Comparison of ENCODE assay signal across 8 mouse cellular contexts in genomic region chr5:123015915-123016314, GRCm38 (mm10). TPM values are rescaled to one million over a fixed set of nuclear protein-coding genes. Genes with fewer than 3 reads are reported as not detected.
DNase-seq lines count a peak whose midpoint lies in the region; ATAC-seq and TF ChIP-seq lines count a peak whose summit lies in the region.

No protein-coding gene starts in this region.

- no peaks in the 10 kb centered on the region for H3K27me3 ChIP-seq in heart, embryonic 14.5 days (ENCODE audit: control insufficient read depth, insufficient read depth, low read length)
- H3K27me3 ChIP-seq in MEL (ENCODE audit: control insufficient read depth in 1 of 2, insufficient read depth in 2 of 2, low read length in 2 of 2) = no peaks in the 10 kb centered on the region
- no peaks in the 10 kb centered on the region for H3K27me3 ChIP-seq in hindbrain, embryonic 15.5 days

- no peak for DNase-seq in heart, adult 18-20 months
- peak; percentile 39 for DNase-seq in MEL (ENCODE audit: low read depth, low spot score)
- peak; percentile 48 for DNase-seq in lung, postnatal 36 days
- no peak for DNase-seq in layer of hippocampus, postnatal 10 days (ENCODE audit: low spot score in 2 of 2)
- DNase-seq in ovary, postnatal 36 days (ENCODE audit: low spot score) = no peak
- no peak for DNase-seq in retina, postnatal 1 day

- WGBS in heart, embryonic 14.5 days = 14% methylated on average over 8 of the region's 8 CpGs
- WGBS in hindbrain, embryonic 15.5 days = 20% methylated on average over 8 of the region's 8 CpGs

- H3K4me2 ChIP-seq in heart, embryonic 14.5 days (ENCODE audit: low read length) = peak overlapping the region; percentile 81
- peak overlapping the region; percentile 67 for H3K4me2 ChIP-seq in hindbrain, embryonic 15.5 days

- no peak for TF ChIP-seq RAD21 in MEL (IDR thresholded peaks at IDR 0.05; ENCODE audit: low read depth, low read length)

- TF ChIP-seq CTCF in MEL (IDR thresholded peaks at IDR 0.05 in 2 of 3, conservative IDR thresholded peaks at IDR 0.05 in 1 of 3; ENCODE audit: control insufficient read depth in 1 of 3, insufficient read depth in 1 of 3, low read depth in 2 of 3, low read length in 3 of 3, poor library complexity in 1 of 3, severe bottlenecking in 1 of 3) = no peak

- H3K9ac ChIP-seq in heart, embryonic 14.5 days (ENCODE audit: low read length) = peak overlapping the region; percentile 90
- H3K9ac ChIP-seq in MEL (ENCODE audit: control insufficient read depth, low read depth, low read length, poor library complexity, severe bottlenecking) = peak overlapping the region; percentile 94
- H3K9ac ChIP-seq in hindbrain, embryonic 15.5 days = peak overlapping the region; percentile 68

- H3K27ac ChIP-seq in heart, embryonic 14.5 days (replicated peaks in 1 of 2; ENCODE audit: control insufficient read depth in 1 of 2, insufficient read depth in 1 of 2, low read depth in 2 of 2, low read length in 2 of 2) = peak overlapping the region; percentile 82 to 96; a peak in 3 of 4 replicates
- no peak overlapping the region for H3K27ac ChIP-seq in MEL (ENCODE audit: control insufficient read depth, low read depth, low read length)
- H3K27ac ChIP-seq in hindbrain, embryonic 15.5 days (replicated peaks) = peak overlapping the region; percentile 90; the same call in 1 of the 2 replicates

- no peak for TF ChIP-seq EP300 in MEL (IDR thresholded peaks at IDR 0.05; ENCODE audit: low read depth in 1 of 2, low read length in 2 of 2)

- peaks cover 5% of the 10 kb centered on the region; the same call in 1 of the 2 replicates for H3K36me3 ChIP-seq in heart, embryonic 14.5 days (ENCODE audit: control insufficient read depth, insufficient read depth, low read length)
- peaks cover 0 to 8% of the 10 kb centered on the region in 2 experiments; a peak in 2 of 4 replicates for H3K36me3 ChIP-seq in MEL (ENCODE audit: control insufficient read depth in 1 of 2, insufficient read depth in 2 of 2, low read length in 2 of 2)
- no peaks in the 10 kb centered on the region for H3K36me3 ChIP-seq in hindbrain, embryonic 15.5 days

- H3K79me2 ChIP-seq in MEL (ENCODE audit: control insufficient read depth, insufficient read depth, low read length, poor library complexity) = peaks cover 6% of the 10 kb centered on the region

- peaks cover 28 to 43% of the 10 kb centered on the region in 2 experiments for H3K4me1 ChIP-seq in heart, embryonic 14.5 days (ENCODE audit: control insufficient read depth in 2 of 2, insufficient read depth in 2 of 2, low read length in 2 of 2)
- H3K4me1 ChIP-seq in MEL (ENCODE audit: control insufficient read depth in 1 of 2, insufficient read depth in 2 of 2, low read length in 2 of 2) = peaks cover 0 to 11% of the 10 kb centered on the region in 2 experiments; a peak in 2 of 4 replicates
- H3K4me1 ChIP-seq in hindbrain, embryonic 15.5 days (replicated peaks) = peaks cover 37% of the 10 kb centered on the region

- no peak for ATAC-seq in heart, embryonic 14.5 days (ENCODE audit: insufficient number of reproducible peaks, insufficient read depth, low FRiP score, low read depth)
- no peak for ATAC-seq in hindbrain, embryonic 15.5 days (ENCODE audit: low FRiP score, low read depth)

- no peak for TF ChIP-seq POLR2A in MEL (IDR thresholded peaks at IDR 0.05; ENCODE audit: control insufficient read depth in 1 of 2, insufficient read depth in 1 of 2, low read depth in 1 of 2, low read length in 2 of 2, poor library complexity in 1 of 2)

- H3K4me3 ChIP-seq in heart, embryonic 14.5 days (ENCODE audit: control insufficient read depth in 1 of 2, insufficient read depth in 1 of 2, low read depth in 1 of 2, low read length in 2 of 2) = peak overlapping the region; percentile 57 to 77
- peak overlapping the region; percentile 79 to 85 for H3K4me3 ChIP-seq in MEL (ENCODE audit: control insufficient read depth in 1 of 2, insufficient read depth in 1 of 2, low read depth in 2 of 2, low read length in 2 of 2)
- peak overlapping the region; percentile 61 for H3K4me3 ChIP-seq in hindbrain, embryonic 15.5 days

- no peaks in the 10 kb centered on the region for H3K9me3 ChIP-seq in heart, embryonic 14.5 days (ENCODE audit: control insufficient read depth, low read length)
- H3K9me3 ChIP-seq in MEL (replicated peaks; ENCODE audit: insufficient read depth, low read length) = no peaks in the 10 kb centered on the region
- no peaks in the 10 kb centered on the region for H3K9me3 ChIP-seq in hindbrain, embryonic 15.5 days

TF ChIP-seq in MEL, 35 proteins besides CTCF, POLR2A, EP300 and RAD21:
- no peak for TF ChIP-seq MAFK (IDR thresholded peaks at IDR 0.05; ENCODE audit: borderline replicate concordance, low read depth, low read length)
- no peak for TF ChIP-seq KAT2A (conservative IDR thresholded peaks at IDR 0.05; ENCODE audit: low read depth, low read length)
- TF ChIP-seq MAX (IDR thresholded peaks at IDR 0.05; ENCODE audit: low read length) = no peak
- no peak for TF ChIP-seq ZNF384 (IDR thresholded peaks at IDR 0.05; ENCODE audit: low read depth, low read length)
- TF ChIP-seq MYC (IDR thresholded peaks at IDR 0.05; ENCODE audit: low read depth, low read length) = no peak
- TF ChIP-seq ETS1 (IDR thresholded peaks at IDR 0.05; ENCODE audit: low read depth, low read length) = no peak
- TF ChIP-seq NRF1 (IDR thresholded peaks at IDR 0.05; ENCODE audit: insufficient read depth, low read depth, low read length, poor library complexity, severe bottlenecking) = no peak
- no peak for TF ChIP-seq JUND (IDR thresholded peaks at IDR 0.05; ENCODE audit: low read depth, low read length)
- no peak for TF ChIP-seq ZMIZ1 (IDR thresholded peaks at IDR 0.05; ENCODE audit: low read depth, low read length)
- TF ChIP-seq E2F4 (IDR thresholded peaks at IDR 0.05; ENCODE audit: borderline replicate concordance, low read depth, low read length) = no peak
- no peak for TF ChIP-seq USF2 (IDR thresholded peaks at IDR 0.05; ENCODE audit: borderline replicate concordance in 1 of 2, insufficient read depth in 1 of 2, low read depth in 1 of 2, low read length in 2 of 2)
- no peak for TF ChIP-seq CHD1 (IDR thresholded peaks at IDR 0.05; ENCODE audit: low read depth, low read length)
- TF ChIP-seq USF1 (IDR thresholded peaks at IDR 0.05; ENCODE audit: low read depth, low read length) = no peak
- TF ChIP-seq MXI1 (IDR thresholded peaks at IDR 0.05; ENCODE audit: low read depth, low read length) = no peak
- TF ChIP-seq POLR2AphosphoS2 (IDR thresholded peaks at IDR 0.05; ENCODE audit: low read length) = no peak
- no peak for TF ChIP-seq TAL1 (IDR thresholded peaks at IDR 0.05; ENCODE audit: low read length)
- no peak for TF ChIP-seq MYB (IDR thresholded peaks at IDR 0.05; ENCODE audit: low read depth, low read length)
TF ChIP-seq in MEL: peak in this region for 0.

RNA-seq across cellular contexts. Expression of gene Orai1, which starts 1.0 kb away (rescaled TPM):
- 18.0 and 24.6 TPM in 2 replicates for polyA plus RNA-seq in heart, embryonic 14.5 days (2014; fragmentation: Nextera tagmentation; extraction: Ambion mirVana)
- 10 to 100 TPM; 12.2 to 12.5 TPM for total RNA-seq in heart, adult 18-20 months (2021)
- total RNA-seq in MEL (2012; rRNA removed) = 4.5 and 4.7 TPM in 2 replicates
- polyA plus RNA-seq in MEL (2012; ENCODE audit: insufficient read depth in 1 of 2, insufficient read length in 2 of 2, low read depth in 1 of 2, low replicate concordance in 2 of 2, missing spikeins in 1 of 2) = 10 to 100 TPM in 1 of 2 experiments, not detected in 1; 13.3 TPM
- polyA plus RNA-seq in hindbrain, embryonic 15.5 days (2015; fragmentation: Nextera tagmentation; extraction: Ambion mirVana) = 14.0 and 14.3 TPM in 2 replicates
- total RNA-seq in layer of hippocampus, postnatal 10 days (2021) = 10 to 100 TPM; 16.1 to 19.2 TPM

RNA-seq across cellular contexts. Expression of gene Kdm2b, which starts 26.3 kb away (rescaled TPM):
- polyA plus RNA-seq in heart, embryonic 14.5 days (2014; fragmentation: Nextera tagmentation; extraction: Ambion mirVana) = 24.2 and 27.3 TPM in 2 replicates
- 10 to 100 TPM; 10.6 to 14.2 TPM for total RNA-seq in heart, adult 18-20 months (2021)
- total RNA-seq in MEL (2012; rRNA removed) = 24.8 and 29.2 TPM in 2 replicates
- polyA plus RNA-seq in MEL (2012; ENCODE audit: insufficient read depth in 1 of 2, insufficient read length in 2 of 2, low read depth in 1 of 2, low replicate concordance in 2 of 2, missing spikeins in 1 of 2) = 10 to 100 TPM in 1 of 2 experiments, not detected in 1; 48.9 TPM
- 95.4 and 99.5 TPM in 2 replicates for polyA plus RNA-seq in hindbrain, embryonic 15.5 days (2015; fragmentation: Nextera tagmentation; extraction: Ambion mirVana)
- 10 to 100 TPM; 58.6 to 59.2 TPM for total RNA-seq in layer of hippocampus, postnatal 10 days (2021)

RNA-seq across cellular contexts. Expression of gene Morn3, which starts 30.9 kb away (rescaled TPM):
- 0.67 TPM in 1 of 2 replicates, not detected in the other for polyA plus RNA-seq in heart, embryonic 14.5 days (2014; fragmentation: Nextera tagmentation; extraction: Ambion mirVana)
- total RNA-seq in heart, adult 18-20 months (2021) = not detected
- total RNA-seq in MEL (2012; rRNA removed) = not detected in 2 replicates
- not detected for polyA plus RNA-seq in MEL (2012; ENCODE audit: insufficient read depth in 1 of 2, insufficient read length in 2 of 2, low read depth in 1 of 2, low replicate concordance in 2 of 2, missing spikeins in 1 of 2)
- polyA plus RNA-seq in hindbrain, embryonic 15.5 days (2015; fragmentation: Nextera tagmentation; extraction: Ambion mirVana) = 1.1 and 1.3 TPM in 2 replicates
- under 1 TPM; 0.51 to 0.85 TPM for total RNA-seq in layer of hippocampus, postnatal 10 days (2021)

RNA-seq across cellular contexts. Expression of gene Tmem120b, which starts 52.3 kb away (rescaled TPM):
- polyA plus RNA-seq in heart, embryonic 14.5 days (2014; fragmentation: Nextera tagmentation; extraction: Ambion mirVana) = 10.8 and 11.3 TPM in 2 replicates
- total RNA-seq in heart, adult 18-20 months (2021) = 10 to 100 TPM; 10.1 to 10.3 TPM
- total RNA-seq in MEL (2012; rRNA removed) = 4.3 and 6.8 TPM in 2 replicates
- polyA plus RNA-seq in MEL (2012; ENCODE audit: insufficient read depth in 1 of 2, insufficient read length in 2 of 2, low read depth in 1 of 2, low replicate concordance in 2 of 2, missing spikeins in 1 of 2) = 1 to 10 TPM in 1 of 2 experiments, not detected in 1; 5.6 TPM
- polyA plus RNA-seq in hindbrain, embryonic 15.5 days (2015; fragmentation: Nextera tagmentation; extraction: Ambion mirVana) = 17.9 and 20.7 TPM in 2 replicates
- 10 to 100 TPM; 19.6 to 24.5 TPM for total RNA-seq in layer of hippocampus, postnatal 10 days (2021)

Comparison
In these comparisons a context has a peak if more than half of its experiments do, and no peak if none do; other contexts are left out.
1. DNase-seq: peak in MEL (single experiment) and lung, postnatal 36 days (single experiment); none in heart, adult 18-20 months (0 of 2), layer of hippocampus, postnatal 10 days (0 of 2), ovary, postnatal 36 days (single experiment) and retina, postnatal 1 day (single experiment).
2. Peak in every context shown above with its lines, with median percentiles within 50 percentile points of each other: H3K4me3 ChIP-seq and H3K9ac ChIP-seq.